ENCODE assay signal across 10 mouse cellular contexts in genomic region chr3:41282431-41283037, GRCm38 (mm10).
A peak's percentile ranks its signal among the peaks of the same experiment; 100 is the strongest.
DNase-seq lines count a peak whose midpoint lies in the region; ATAC-seq lines count a peak whose summit lies in the region.
"Had no signal": no experiment of that assay in that cellular context is flagged by ENCODE, and none has a peak within 500 bp of the region (broad histone marks: within the 10 kb centered on the region; RNA-seq: fewer than 3 reads in every experiment).

No protein-coding gene starts in this region.

- no peak overlapping the region for H3K27ac ChIP-seq in embryonic facial prominence, embryonic 11.5 days (replicated peaks; ENCODE audit: low read depth, low read length)
- H3K27ac ChIP-seq in intestine, embryonic 16.5 days (ENCODE audit: low read length): no peak overlapping the region
- H3K27ac ChIP-seq: liver, embryonic 13.5 days had no signal

- H3K4me2 ChIP-seq in embryonic facial prominence, embryonic 11.5 days (ENCODE audit: low read depth, low read length): no peak overlapping the region
- H3K4me2 ChIP-seq in intestine, embryonic 16.5 days (ENCODE audit: low read depth, low read length): no peak overlapping the region
- H3K4me2 ChIP-seq: liver, embryonic 13.5 days had no signal

- H3K4me3 ChIP-seq in embryonic facial prominence, embryonic 11.5 days (ENCODE audit: low read depth, low read length): no peak overlapping the region
- no peak overlapping the region for H3K4me3 ChIP-seq in intestine, embryonic 16.5 days (ENCODE audit: low read length)
- H3K4me3 ChIP-seq: liver, embryonic 13.5 days had no signal

- WGBS in embryonic facial prominence, embryonic 11.5 days: 22% methylated on average over 8 of the region's 8 CpGs
- WGBS in intestine, embryonic 16.5 days: 43% methylated on average over 8 of the region's 8 CpGs

- H3K9me3 ChIP-seq in embryonic facial prominence, embryonic 11.5 days (replicated peaks; ENCODE audit: control insufficient read depth, low read length): no peaks in the 10 kb centered on the region
- no peaks in the 10 kb centered on the region; the same call in 1 of the 2 replicates for H3K9me3 ChIP-seq in intestine, embryonic 16.5 days (ENCODE audit: control insufficient read depth, low read length)

- no peaks in the 10 kb centered on the region; the same call in 1 of the 2 replicates for H3K4me1 ChIP-seq in embryonic facial prominence, embryonic 11.5 days (ENCODE audit: control insufficient read depth, insufficient read depth, low read length)
- peaks cover 14% of the 10 kb centered on the region for H3K4me1 ChIP-seq in intestine, embryonic 16.5 days (ENCODE audit: control insufficient read depth, insufficient read depth, low read length)

- no peak overlapping the region for H3K9ac ChIP-seq in embryonic facial prominence, embryonic 11.5 days (replicated peaks; ENCODE audit: low read length)
- no peak overlapping the region for H3K9ac ChIP-seq in intestine, embryonic 16.5 days (ENCODE audit: low read depth, low read length)
- H3K9ac ChIP-seq: liver, embryonic 13.5 days had no signal

- intact Hi-C loops in left cerebral cortex, postnatal 25 days (cut with DNase I): no loop called here
- intact Hi-C loops in gastrocnemius, postnatal 14 days (cut with DNase I; ENCODE audit: low total_unique reads): no loop called here

- ATAC-seq in embryonic facial prominence, embryonic 11.5 days (replicated peaks; ENCODE audit: insufficient number of reproducible peaks, low FRiP score, low TSS enrichment, low read depth): no peak; the same call in 1 of the 2 replicates
- ATAC-seq in intestine, embryonic 16.5 days: peak; percentile 74
- no peak for ATAC-seq in megakaryocyte progenitor cell, adult 5-6 weeks (replicated peaks; ENCODE audit: poor library complexity)

- DNase-seq in kidney, adult 11 months: peak; percentile 6
- no peak for DNase-seq in kidney, adult 18-20 months
- peak; percentile 64 for DNase-seq in embryonic facial prominence, embryonic 11.5 days (ENCODE audit: low spot score)
- peak; percentile 19 for DNase-seq in mesoderm, embryonic 11.5 days (ENCODE audit: low read depth, low spot score)
- no peak for DNase-seq in left cerebral cortex, postnatal 25 days (ENCODE audit: low spot score in 2 of 2)
- no peak for DNase-seq in gastrocnemius, postnatal 14 days
- DNase-seq: adrenal gland, postnatal 10 days; liver, embryonic 13.5 days had no signal

- H3K27me3 ChIP-seq in embryonic facial prominence, embryonic 11.5 days (ENCODE audit: control insufficient read depth, insufficient read depth, low read length): no peaks in the 10 kb centered on the region
- H3K27me3 ChIP-seq in intestine, embryonic 16.5 days (replicated peaks; ENCODE audit: control insufficient read depth, insufficient read depth, low read length): no peaks in the 10 kb centered on the region
- H3K27me3 ChIP-seq: liver, embryonic 13.5 days had no signal

- H3K36me3 ChIP-seq in embryonic facial prominence, embryonic 11.5 days (replicated peaks; ENCODE audit: control insufficient read depth, insufficient read depth, low read depth, low read length): no peaks in the 10 kb centered on the region
- no peaks in the 10 kb centered on the region for H3K36me3 ChIP-seq in intestine, embryonic 16.5 days (ENCODE audit: control insufficient read depth, insufficient read depth, low read length)
- H3K36me3 ChIP-seq: liver, embryonic 13.5 days had no signal

Comparison
In these comparisons a context has a peak if more than half of its experiments do, and no peak if none do; other contexts are left out.
1. DNase-seq: peak in kidney, adult 11 months (single experiment), embryonic facial prominence, embryonic 11.5 days (single experiment) and mesoderm, embryonic 11.5 days (single experiment); none in kidney, adult 18-20 months (single experiment), left cerebral cortex, postnatal 25 days (0 of 2) and gastrocnemius, postnatal 14 days (single experiment).